Mouse (Mus musculus): ENCODE results near the gene Tkt.

The Tkt gene

GRCm38 (mm10) chr14:30622130-30622529, 74.0 kb downstream of the Tkt start:
- DNase-seq (ENCODE audit: low spot score) = no peak

DNA sequence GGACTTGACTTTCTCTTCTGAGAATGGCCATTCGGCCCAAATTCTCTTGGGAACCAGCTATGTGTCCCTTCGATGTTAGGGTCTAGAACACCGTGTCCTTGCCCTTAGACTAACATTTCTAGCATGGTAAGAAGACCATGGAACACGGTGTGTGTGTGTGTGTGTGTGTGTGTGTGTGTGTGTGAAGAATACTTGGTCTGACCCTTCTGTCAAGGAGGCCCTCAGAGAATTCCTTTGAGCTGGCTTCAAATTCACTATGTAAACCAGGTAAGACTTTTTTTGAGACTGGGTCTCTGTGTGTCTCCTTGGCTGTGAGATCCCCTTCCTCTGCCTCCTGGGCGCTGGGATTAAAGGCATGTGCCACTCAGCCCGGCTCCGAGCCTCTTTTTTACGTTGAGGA, 74.4 kb downstream of the Tkt start:
- DNase-seq (ENCODE audit: low spot score) = no peak

Measured in ovary, adult 18-20 months (tissue).